In genomic region chr17:43869677-43870076, GRCm38 (mm10) we compare ENCODE assay signal across 8 mouse cellular contexts.
A peak's percentile ranks its signal among the peaks of the same experiment; 100 is the strongest.
DNase-seq lines count a peak whose midpoint lies in the region; ATAC-seq and TF ChIP-seq lines count a peak whose summit lies in the region.

No protein-coding gene starts in this region.

- H3K4me2 ChIP-seq in forebrain, embryonic 13.5 days, result no peak overlapping the region
- no peak overlapping the region for H3K4me2 ChIP-seq in forebrain, embryonic 15.5 days (replicated peaks)
- no peak overlapping the region for H3K4me2 ChIP-seq in embryonic facial prominence, embryonic 14.5 days (ENCODE audit: low read depth, low read length)
- no peak overlapping the region for H3K4me2 ChIP-seq in hindbrain, postnatal 0 days (ENCODE audit: low read depth, low read length)

- no peak overlapping the region for H3K9ac ChIP-seq in forebrain, embryonic 13.5 days
- no peak overlapping the region for H3K9ac ChIP-seq in forebrain, embryonic 15.5 days (replicated peaks)
- no peak overlapping the region for H3K9ac ChIP-seq in embryonic facial prominence, embryonic 14.5 days (ENCODE audit: low read depth, low read length)
- no peak overlapping the region for H3K9ac ChIP-seq in hindbrain, postnatal 0 days (replicated peaks; ENCODE audit: low read length)

- no peaks in the 10 kb centered on the region for H3K36me3 ChIP-seq in forebrain, embryonic 13.5 days (ENCODE audit: poor library complexity, severe bottlenecking)
- no peaks in the 10 kb centered on the region for H3K36me3 ChIP-seq in forebrain, embryonic 15.5 days
- no peaks in the 10 kb centered on the region for H3K36me3 ChIP-seq in embryonic facial prominence, embryonic 14.5 days (ENCODE audit: control insufficient read depth, insufficient read depth, low read length)
- H3K36me3 ChIP-seq in hindbrain, postnatal 0 days (ENCODE audit: insufficient read depth, low read length), result no peaks in the 10 kb centered on the region
- H3K36me3 ChIP-seq in limb, embryonic 10.5 days, result no peaks in the 10 kb centered on the region

- no peak overlapping the region for H3K4me3 ChIP-seq in forebrain, embryonic 13.5 days
- H3K4me3 ChIP-seq in forebrain, embryonic 15.5 days, result no peak overlapping the region
- H3K4me3 ChIP-seq in bone marrow, adult 2 months (replicated peaks; ENCODE audit: control insufficient read depth, low read depth, low read length), result no peak overlapping the region
- H3K4me3 ChIP-seq in embryonic facial prominence, embryonic 14.5 days (ENCODE audit: low read depth, low read length), result no peak overlapping the region
- no peak overlapping the region for H3K4me3 ChIP-seq in hindbrain, postnatal 0 days (ENCODE audit: low read length)
- no peak overlapping the region for H3K4me3 ChIP-seq in limb, embryonic 10.5 days

- H3K27me3 ChIP-seq in forebrain, embryonic 13.5 days, result no peaks in the 10 kb centered on the region
- H3K27me3 ChIP-seq in forebrain, embryonic 15.5 days, result no peaks in the 10 kb centered on the region
- H3K27me3 ChIP-seq in embryonic facial prominence, embryonic 14.5 days (replicated peaks; ENCODE audit: control insufficient read depth, insufficient read depth, low read length), result no peaks in the 10 kb centered on the region
- H3K27me3 ChIP-seq in hindbrain, postnatal 0 days (ENCODE audit: insufficient read depth, low read length), result no peaks in the 10 kb centered on the region
- no peaks in the 10 kb centered on the region for H3K27me3 ChIP-seq in limb, embryonic 10.5 days (ENCODE audit: low read depth, poor library complexity, severe bottlenecking)

- TF ChIP-seq POLR2A in bone marrow, adult 2 months (IDR thresholded peaks at IDR 0.05; ENCODE audit: borderline replicate concordance, control insufficient read depth, low read depth, low read length), result no peak

- TF ChIP-seq CTCF in bone marrow, adult 2 months (IDR thresholded peaks at IDR 0.05; ENCODE audit: control insufficient read depth, insufficient read depth, low read length), result peak; percentile 75
- TF ChIP-seq CTCF in hindbrain, postnatal 0 days (IDR thresholded peaks at IDR 0.05; ENCODE audit: low read depth), result peak; percentile 91

- DNase-seq in embryonic facial prominence, embryonic 14.5 days (ENCODE audit: low spot score), result peak; percentile 69
- peak; percentile 74 for DNase-seq in hindbrain, postnatal 0 days (ENCODE audit: low spot score)
- DNase-seq in limb, embryonic 10.5 days (ENCODE audit: low spot score), result peak; percentile 86
- peak; percentile 59 for DNase-seq in ovary, postnatal 10 days (ENCODE audit: low spot score)
- peak; percentile 14 to 55 for DNase-seq in thymus, postnatal 10 days (ENCODE audit: low spot score in 2 of 2)

- 21% methylated on average over 5 of the region's 5 CpGs for WGBS in forebrain, embryonic 13.5 days
- 18% methylated on average over 5 of the region's 5 CpGs for WGBS in forebrain, embryonic 15.5 days
- 7% methylated on average over 5 of the region's 5 CpGs for WGBS in bone marrow, adult 2 months
- 19% methylated on average over 5 of the region's 5 CpGs for WGBS in embryonic facial prominence, embryonic 14.5 days
- WGBS in hindbrain, postnatal 0 days, result 21% methylated on average over 5 of the region's 5 CpGs
- 27% methylated on average over 5 of the region's 5 CpGs for WGBS in limb, embryonic 10.5 days

- H3K9me3 ChIP-seq in forebrain, embryonic 13.5 days (replicated peaks), result no peaks in the 10 kb centered on the region
- no peaks in the 10 kb centered on the region for H3K9me3 ChIP-seq in forebrain, embryonic 15.5 days
- no peaks in the 10 kb centered on the region for H3K9me3 ChIP-seq in embryonic facial prominence, embryonic 14.5 days (ENCODE audit: control insufficient read depth, low read length)
- no peaks in the 10 kb centered on the region for H3K9me3 ChIP-seq in hindbrain, postnatal 0 days (ENCODE audit: low read length)
- H3K9me3 ChIP-seq in limb, embryonic 10.5 days (replicated peaks), result no peaks in the 10 kb centered on the region

- H3K4me1 ChIP-seq in forebrain, embryonic 13.5 days, result no peaks in the 10 kb centered on the region
- H3K4me1 ChIP-seq in forebrain, embryonic 15.5 days, result no peaks in the 10 kb centered on the region
- H3K4me1 ChIP-seq in bone marrow, adult 2 months (ENCODE audit: control insufficient read depth, insufficient read depth, low read length), result no peaks in the 10 kb centered on the region
- no peaks in the 10 kb centered on the region for H3K4me1 ChIP-seq in embryonic facial prominence, embryonic 14.5 days (ENCODE audit: control insufficient read depth, insufficient read depth, low read length)
- no peaks in the 10 kb centered on the region for H3K4me1 ChIP-seq in hindbrain, postnatal 0 days (ENCODE audit: insufficient read depth, low read length)
- no peaks in the 10 kb centered on the region for H3K4me1 ChIP-seq in limb, embryonic 10.5 days

- peak; percentile 55; the same call in 1 of the 2 replicates for ATAC-seq in forebrain, embryonic 13.5 days
- ATAC-seq in forebrain, embryonic 15.5 days (replicated peaks), result no peak
- no peak for ATAC-seq in embryonic facial prominence, embryonic 14.5 days (ENCODE audit: low read depth)
- no peak for ATAC-seq in hindbrain, postnatal 0 days

- no peak overlapping the region for H3K27ac ChIP-seq in forebrain, embryonic 13.5 days
- no peak overlapping the region for H3K27ac ChIP-seq in forebrain, embryonic 15.5 days (replicated peaks)
- H3K27ac ChIP-seq in bone marrow, adult 2 months (ENCODE audit: control insufficient read depth, insufficient read depth, low read depth, low read length, poor library complexity), result no peak overlapping the region
- H3K27ac ChIP-seq in embryonic facial prominence, embryonic 14.5 days (replicated peaks; ENCODE audit: low read depth, low read length), result no peak overlapping the region
- no peak overlapping the region for H3K27ac ChIP-seq in hindbrain, postnatal 0 days
- H3K27ac ChIP-seq in limb, embryonic 10.5 days, result no peak overlapping the region

Comparison
In these comparisons a context has a peak if more than half of its experiments do, and no peak if none do; other contexts are left out.
1. DNase-seq: peak in every context shown above with its lines; median percentile 86 in limb, embryonic 10.5 days; 74 in hindbrain, postnatal 0 days; 69 in embryonic facial prominence, embryonic 14.5 days; 59 in ovary, postnatal 10 days; 34 in thymus, postnatal 10 days.